Mouse (Mus musculus) frontal cortex, adult (tissue): ENCODE measurements around the gene Adam15.

Source experiments
- ATAC-seq: cut with Nextera tagmentation; 2 replicates; pipeline ENCODE4 v1.9.2; 2017; ENCODE audit warnings: mild to moderate bottlenecking, moderate library complexity, mixed read lengths; ENCODE audit not compliant: low TSS enrichment

Gene Adam15

GRCm38 (mm10) chr3:89299499-89299898 lies 50.3 kb downstream of the Adam15 start:
- ATAC-seq: peak; percentile 72

- no peak for ATAC-seq
These were observed 50.9 kb downstream of the Adam15 start for GRCm38 (mm10) chr3:89298908-89299307.

- peak; percentile 66; the same call in 1 of the 2 replicates for ATAC-seq
These were observed 52.9 kb downstream of the Adam15 start for GRCm38 (mm10) chr3:89296761-89297396.

- 0 out of 2 replicates have a peak, but pooled peaks have one; percentile 12 for ATAC-seq
These were observed 54.0 kb downstream of the Adam15 start for GRCm38 (mm10) chr3:89295685-89296230.

- ATAC-seq: no peak
These were observed 55.6 kb downstream of the Adam15 start for GRCm38 (mm10) chr3:89294195-89294594.

GRCm38 (mm10) chr3:89293247-89293918 lies 56.4 kb downstream of the Adam15 start:
- ATAC-seq: no peak

- no peak for ATAC-seq
These were observed 57.5 kb downstream of the Adam15 start for GRCm38 (mm10) chr3:89292303-89292702.

GRCm38 (mm10) chr3:89291874-89292273 lies 57.9 kb downstream of the Adam15 start:
- ATAC-seq: no peak
